Mouse (Mus musculus) central nervous system, embryonic 11.5 days (tissue): ENCODE measurements around the gene Olfr319. TPM values are rescaled to one million over a fixed set of nuclear protein-coding genes. Genes with fewer than 3 reads are reported as not detected.

ENCODE experiments used
- polyA plus RNA-seq: library from polyadenylated mRNA; depleted of rRNA; stranded (reverse); fragments of >200 nt; gene quantifications from 2 replicates; pipeline ENCODE4 v1.2.3, GENCODE M21; 2012; rRNA removed

Olfr319 gene
- polyA plus RNA-seq, result not detected in 2 replicates

DNA sequence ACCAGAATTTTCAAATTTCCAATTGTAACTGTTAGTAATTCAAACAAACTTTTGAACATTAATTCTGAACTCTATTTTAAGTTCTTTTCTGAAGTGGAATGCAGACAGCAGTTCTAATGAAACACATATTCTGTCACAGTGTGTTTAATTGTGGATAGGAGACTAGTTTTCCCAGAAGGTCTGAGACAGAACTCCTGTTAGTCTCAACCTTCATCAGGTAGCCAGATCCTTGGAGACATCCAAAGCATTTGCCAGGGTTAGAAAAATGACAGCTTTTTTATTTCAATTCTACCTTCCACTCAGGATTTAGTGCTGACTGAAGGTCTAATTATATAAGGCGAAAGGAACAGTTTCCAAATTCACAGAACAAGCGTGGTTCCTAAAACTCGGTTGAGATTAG lies at the start of gene Olfr319:
TSS of gene Olfr319 (plus strand) at position 301 of the 400 bp plus-strand sequence.

DNA sequence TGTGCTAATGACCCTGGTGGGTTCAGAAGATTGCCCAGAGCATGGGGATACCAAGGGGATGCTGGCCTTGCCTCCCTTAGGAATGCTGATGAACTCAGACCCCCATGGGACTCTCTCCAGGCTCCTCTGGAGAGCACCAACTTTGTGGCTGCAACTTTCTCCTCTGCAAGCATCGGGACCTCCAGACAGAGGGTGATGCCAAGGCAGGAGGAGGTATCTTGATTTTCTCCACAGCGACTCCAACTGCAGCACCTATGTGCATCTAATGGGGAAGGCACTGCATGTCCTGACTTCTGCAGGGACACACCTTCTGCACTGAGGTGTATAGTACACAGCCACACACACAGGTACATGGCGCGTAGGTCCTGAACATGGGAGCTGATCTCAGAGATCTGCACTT lies 40.4 kb upstream of the Olfr319 start, which contains the start of gene Olfr322:
TSS of gene Olfr322 (plus strand) at position 187 of the 400 bp plus-strand sequence.

DNA sequence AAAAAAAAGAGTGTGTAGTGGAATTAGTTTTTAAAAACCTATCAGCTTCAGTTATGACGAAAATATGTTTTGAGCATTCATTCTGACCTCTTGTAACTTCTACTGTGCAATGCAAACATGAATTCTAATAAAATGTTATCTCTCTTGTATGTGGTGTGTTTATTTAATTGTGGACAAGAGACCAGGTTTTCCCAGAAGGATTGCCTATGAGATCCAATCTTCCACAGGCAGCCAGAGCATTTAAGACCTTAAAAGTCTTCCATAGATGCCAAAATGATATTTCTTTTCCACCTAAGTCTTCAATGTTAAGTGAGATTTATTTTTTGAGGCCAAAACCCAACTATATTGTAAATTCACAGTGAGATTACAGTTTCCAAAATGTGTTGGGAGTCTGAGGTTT lies 18.2 kb upstream of the Olfr319 start, which contains the start of gene Olfr320:
TSS of gene Olfr320 (plus strand) at position 301 of the 400 bp plus-strand sequence.

DNA sequence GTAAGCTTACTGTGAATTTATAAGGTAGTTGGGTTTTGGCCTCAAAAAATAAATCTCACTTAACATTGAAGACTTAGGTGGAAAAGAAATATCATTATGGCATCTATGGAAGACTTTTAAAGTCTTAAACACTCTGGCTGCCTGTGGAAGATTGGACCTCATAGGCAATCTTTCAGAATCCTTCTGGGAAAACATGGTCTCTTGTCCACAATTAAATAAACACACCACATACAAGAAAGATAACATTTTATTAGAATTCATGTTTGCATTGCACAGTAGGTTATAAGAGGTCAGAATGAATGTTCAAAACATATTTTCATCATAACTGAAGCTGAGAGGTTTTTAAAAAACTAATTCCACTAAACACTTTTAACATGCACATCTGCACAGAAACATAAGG lies 25.0 kb downstream of the Olfr319 start, which contains the start of gene Olfr318:
TSS of gene Olfr318 (minus strand) at position 101 of the 400 bp plus-strand sequence.

DNA sequence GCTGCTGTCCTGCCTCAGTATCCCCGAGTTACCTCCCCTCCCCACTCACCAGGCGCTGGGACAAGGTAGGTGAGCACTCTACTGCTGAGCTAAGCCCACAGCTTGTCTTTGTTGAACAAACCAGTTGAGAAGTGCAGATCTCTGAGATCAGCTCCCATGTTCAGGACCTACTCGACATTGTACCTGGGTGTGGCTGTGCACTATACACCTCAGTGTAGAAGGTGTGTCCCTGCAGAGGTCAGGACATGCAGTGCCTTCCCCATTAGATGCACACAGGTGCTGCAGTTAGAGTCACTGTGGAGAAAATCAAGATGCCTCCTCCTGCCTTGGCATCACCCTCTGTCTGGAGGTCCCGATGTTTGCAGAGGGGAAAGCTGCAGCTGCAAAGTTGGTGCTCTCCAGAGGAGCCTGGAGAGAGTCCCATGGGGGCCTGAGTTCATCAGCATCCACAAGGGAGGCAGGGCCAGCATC lies 39.9 kb downstream of the Olfr319 start, which contains the start of gene Olfr317:
TSS of gene Olfr317 (minus strand) at position 421 of the 471 bp plus-strand sequence.

DNA sequence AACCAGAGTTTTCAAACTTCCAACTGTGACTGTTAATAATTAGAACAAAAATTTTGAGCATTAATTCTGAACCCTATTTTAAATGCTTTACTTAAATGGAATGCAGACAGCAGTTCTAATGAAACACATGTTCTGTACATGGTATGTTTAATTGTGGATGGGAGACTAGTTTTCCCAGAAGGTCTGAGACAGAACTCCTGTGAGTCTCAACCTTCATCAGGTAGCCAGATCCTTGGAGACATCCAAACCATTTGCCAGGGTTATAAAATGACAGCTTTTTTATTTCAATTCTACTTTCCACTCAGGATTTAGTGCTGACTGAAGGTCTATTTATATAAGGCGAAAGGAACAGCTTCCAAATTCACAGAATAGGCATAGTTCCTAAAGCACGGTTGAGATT lies 53.5 kb downstream of the Olfr319 start, which contains the start of gene Olfr316:
TSS of gene Olfr316 (plus strand) at position 301 of the 400 bp plus-strand sequence.

Other genes starting within 250 kb of the Olfr319 start
- gene Lypd9, start 246.2 kb upstream of the Olfr319 start, polyA plus RNA-seq, result not detected in 2 replicates
- gene Olfr30, start 236.9 kb upstream of the Olfr319 start, polyA plus RNA-seq, result not detected in 2 replicates
- not detected in 2 replicates for gene Olfr332, start 206.6 kb upstream of the Olfr319 start, polyA plus RNA-seq
- not detected in 2 replicates for gene Olfr331, start 196.6 kb upstream of the Olfr319 start, polyA plus RNA-seq
- gene Olfr330, start 164.3 kb upstream of the Olfr319 start, polyA plus RNA-seq, result not detected in 2 replicates
- gene Olfr329-ps, start 152.7 kb upstream of the Olfr319 start, polyA plus RNA-seq, result not detected in 2 replicates
- 0.06 TPM in 1 of 2 replicates, not detected in the other for gene Olfr328, start 143.5 kb upstream of the Olfr319 start, polyA plus RNA-seq
- gene Olfr224, start 128.6 kb upstream of the Olfr319 start, polyA plus RNA-seq, result 0.05 TPM in 1 of 2 replicates, not detected in the other
- gene Olfr325, start 121.4 kb upstream of the Olfr319 start, polyA plus RNA-seq, result not detected in 2 replicates
- 0.01 TPM in 1 of 2 replicates, not detected in the other for gene Olfr324, start 104.0 kb upstream of the Olfr319 start, polyA plus RNA-seq
- gene 2210407C18Rik, start 83.1 kb upstream of the Olfr319 start, polyA plus RNA-seq, result not detected in 2 replicates
- not detected in 2 replicates for gene Olfr323, start 68.7 kb upstream of the Olfr319 start, polyA plus RNA-seq
- 0.92 and 1.0 TPM in 2 replicates for gene Trim58, start 58.7 kb upstream of the Olfr319 start, polyA plus RNA-seq
- 0.02 and 0.06 TPM in 2 replicates for gene Olfr322, start 40.4 kb upstream of the Olfr319 start, polyA plus RNA-seq
- gene Olfr320, start 18.1 kb upstream of the Olfr319 start, polyA plus RNA-seq, result not detected in 2 replicates
- gene Olfr318, start 24.9 kb downstream of the Olfr319 start, polyA plus RNA-seq, result not detected in 2 replicates
- 0.04 and 0.05 TPM in 2 replicates for gene Olfr317, start 40.0 kb downstream of the Olfr319 start, polyA plus RNA-seq
- gene Olfr316, start 53.6 kb downstream of the Olfr319 start, polyA plus RNA-seq, result not detected in 2 replicates
- gene Olfr315, start 74.0 kb downstream of the Olfr319 start, polyA plus RNA-seq, result not detected in 2 replicates
- not detected in 2 replicates for gene Olfr314, start 83.8 kb downstream of the Olfr319 start, polyA plus RNA-seq
- 1.9 and 2.0 TPM in 2 replicates for gene Fam183b, start 102.8 kb downstream of the Olfr319 start, polyA plus RNA-seq
- not detected in 2 replicates for gene Olfr313, start 115.8 kb downstream of the Olfr319 start, polyA plus RNA-seq
- gene Olfr312, start 130.1 kb downstream of the Olfr319 start, polyA plus RNA-seq, result not detected in 2 replicates
- gene Olfr311, start 140.1 kb downstream of the Olfr319 start, polyA plus RNA-seq, result 0.04 TPM in 1 of 2 replicates, not detected in the other
- 14.4 and 18.1 TPM in 2 replicates for gene Gm12258, start 148.0 kb downstream of the Olfr319 start, polyA plus RNA-seq
- 8.4 and 10.1 TPM in 2 replicates for gene 2810021J22Rik, start 168.1 kb downstream of the Olfr319 start, polyA plus RNA-seq
- 4.0 and 6.2 TPM in 2 replicates for gene Zfp39, start 205.1 kb downstream of the Olfr319 start, polyA plus RNA-seq
- gene Btnl10, start 218.7 kb downstream of the Olfr319 start, polyA plus RNA-seq, result 0.25 and 0.91 TPM in 2 replicates
- 274 and 477 TPM in 2 replicates for gene Rnf187, start 239.8 kb downstream of the Olfr319 start, polyA plus RNA-seq
- gene Hist3h2ba, start 249.8 kb downstream of the Olfr319 start, polyA plus RNA-seq, result 131 and 225 TPM in 2 replicates